Mouse (Mus musculus) embryonic facial prominence, embryonic 14.5 days (tissue): Measurements from ENCODE around the gene Dlg4. TPM values are rescaled to one million over a fixed set of nuclear protein-coding genes. Genes with fewer than 3 reads are reported as not detected.
A peak's percentile ranks its signal among the peaks of the same experiment; 100 is the strongest.
"Not testable (repeated sequence)": the region's sequence is repeated elsewhere in the genome, so short reads cannot be mapped to it uniquely, and the experiment has no call there.

ENCODE experiments used
- ATAC-seq: fragments of 200-750 bp; cut with Nextera tagmentation; 2 replicates; pipeline ENCODE4 v1.8.0; 2017; ENCODE audit warnings: low read depth, moderate number of reproducible peaks, moderate TSS enrichment
- DNase-seq: peaks from one replicate; pipeline ENCODE4 v3.0.0-alpha.2; 2015; ENCODE audit warnings: low spot score
- H3K27ac ChIP-seq: fragments of 300-500 bp; sonication (generic); replicated peaks from 2 replicates; pipeline ENCODE4 v1.5.1; 2014; ENCODE audit warnings: low read depth, mild to moderate bottlenecking, low read length, moderate library complexity
- H3K27me3 ChIP-seq: fragments of 300-500 bp; sonication (generic); replicated peaks from 2 replicates; pipeline ENCODE4 v1.6.1; 2014; ENCODE audit warnings: low read length; ENCODE audit not compliant: control insufficient read depth, insufficient read depth
- H3K36me3 ChIP-seq: fragments of 300-500 bp; sonication (generic); 2 replicates; pipeline ENCODE4 v1.6.1; 2014; ENCODE audit warnings: low read length, mixed read lengths; ENCODE audit not compliant: control insufficient read depth, insufficient read depth
- H3K4me1 ChIP-seq: fragments of 300-500 bp; sonication (generic); 2 replicates; pipeline ENCODE4 v1.6.1; 2014; ENCODE audit warnings: antibody characterized with exemption, low read length; ENCODE audit not compliant: control insufficient read depth, insufficient read depth
- H3K4me2 ChIP-seq: fragments of 300-500 bp; sonication (generic); 2 replicates; pipeline ENCODE4 v1.6.1; 2014; ENCODE audit warnings: low read depth, mild to moderate bottlenecking, low read length, moderate library complexity, mixed read lengths
- H3K4me3 ChIP-seq: fragments of 300-500 bp; sonication (generic); 2 replicates; pipeline ENCODE4 v1.5.1; 2014; ENCODE audit warnings: low read depth, mild to moderate bottlenecking, low read length
- H3K9ac ChIP-seq: fragments of 300-500 bp; sonication (generic); 2 replicates; pipeline ENCODE4 v1.6.1; 2014; ENCODE audit warnings: low read depth, mild to moderate bottlenecking, low read length, moderate library complexity, mixed read lengths
- H3K9me3 ChIP-seq: fragments of 300-500 bp; sonication (generic); 2 replicates; pipeline ENCODE4 v1.6.1; 2016; ENCODE audit warnings: low read length; ENCODE audit not compliant: control insufficient read depth
- WGBS: fragments of 180-500 bp; shearing (Covaris S2); extraction: QIAGEN DNeasy Blood & Tissue Kit; methylation state at CpG from one replicate; pipeline ENCODE4 v1.1.7; 2014; 5-methylcytosine and 5-hydroxymethylcytosine counted together
- polyA plus RNA-seq: library from polyadenylated mRNA; unstranded; fragments of >200 nt; fragmentation: Nextera tagmentation; extraction: Ambion mirVana; gene quantifications from 2 replicates; pipeline ENCODE4 v1.2.1, GENCODE M21; 2014

Dlg4 gene
- polyA plus RNA-seq, 1 experiment from 2014 or later, result 8.4 TPM

GRCm38 (mm10) chr11:70012931-70013330, 3.8 kb upstream of the Dlg4 start:
- DNase-seq (no peak), ATAC-seq (no peak)
- Histone ChIP-seq H3K4me2 (no peak overlapping the region), H3K36me3 (peaks cover 65% of the 10 kb centered on the region), H3K9ac (no peak overlapping the region), H3K4me3 (no peak overlapping the region), H3K9me3 (no peaks in the 10 kb centered on the region), H3K27ac (no peak overlapping the region), H3K4me1 (peaks cover 23% of the 10 kb centered on the region), H3K27me3 (no peaks in the 10 kb centered on the region)
- 91% methylated on average over 9 of the region's 9 CpGs for WGBS

- no peaks in the 10 kb centered on the region for H3K27me3 ChIP-seq
- 86% methylated on average over 3 of the region's 3 CpGs for WGBS
- H3K4me3 ChIP-seq, result no peak overlapping the region
- no peak overlapping the region for H3K9ac ChIP-seq
- H3K9me3 ChIP-seq, result no peaks in the 10 kb centered on the region
- ATAC-seq, result no peak
- H3K4me2 ChIP-seq, result no peak overlapping the region
- no peak for DNase-seq
- peaks cover 60% of the 10 kb centered on the region for H3K36me3 ChIP-seq
- no peak overlapping the region for H3K27ac ChIP-seq
- H3K4me1 ChIP-seq, result peaks cover 24% of the 10 kb centered on the region
Measured at GRCm38 (mm10) chr11:70013408-70013807, 3.3 kb upstream of the Dlg4 start.

- H3K9ac ChIP-seq, result peak overlapping the region; percentile 79; the same call in 1 of the 2 replicates
- peak overlapping the region; percentile 75; the same call in 1 of the 2 replicates for H3K4me2 ChIP-seq
- H3K27me3 ChIP-seq, result no peaks in the 10 kb centered on the region
- no peak overlapping the region for H3K27ac ChIP-seq
- H3K9me3 ChIP-seq, result no peaks in the 10 kb centered on the region
- peaks cover 54% of the 10 kb centered on the region for H3K36me3 ChIP-seq
- peaks cover 24% of the 10 kb centered on the region for H3K4me1 ChIP-seq
- WGBS, result 58% methylated on average over 5 of the region's 5 CpGs
- ATAC-seq, result no peak
- no peak overlapping the region for H3K4me3 ChIP-seq
- DNase-seq, result no peak
Measured at GRCm38 (mm10) chr11:70014051-70014450, 2.7 kb upstream of the Dlg4 start.

- Histone ChIP-seq H3K27me3 (no peaks in the 10 kb centered on the region), H3K27ac (peak within 1 kb of the TSS; percentile 71), H3K4me2 (peak within 1 kb of the TSS; percentile 75), H3K9me3 (no peaks in the 10 kb centered on the region), H3K9ac (peak within 1 kb of the TSS; percentile 79), H3K4me1 (peaks cover 27% of the 10 kb centered on the region), H3K36me3 (peaks cover 44% of the 10 kb centered on the region), H3K4me3 (peak within 1 kb of the TSS; percentile 56)
- peak; percentile 93 for DNase-seq
- WGBS, result under 1% methylated on average over 32 of the region's 35 CpGs
- ATAC-seq, result peak; percentile 87
Measured at GRCm38 (mm10) chr11:70014880-70015558, 1.7 kb upstream of the Dlg4 start, which contains the start of gene Acadvl. TSS of gene Acadvl (minus strand) at chr11:70015411.

GRCm38 (mm10) chr11:70015677-70016076, 1.1 kb upstream of the Dlg4 start:
- Histone ChIP-seq H3K27me3 (no peaks in the 10 kb centered on the region), H3K4me3 (peak overlapping the region; percentile 56; the same call in 1 of the 2 replicates), H3K9ac (peak overlapping the region; percentile 79; the same call in 1 of the 2 replicates), H3K4me2 (peak overlapping the region; percentile 75), H3K4me1 (peaks cover 33% of the 10 kb centered on the region), H3K36me3 (peaks cover 38% of the 10 kb centered on the region), H3K27ac (no peak overlapping the region), H3K9me3 (no peaks in the 10 kb centered on the region)
- DNase-seq (no peak), ATAC-seq (no peak)
- 69% methylated on average over 6 of the region's 6 CpGs for WGBS

GRCm38 (mm10) chr11:70016177-70016576, 565 bp upstream of the Dlg4 start:
- not testable (repeated sequence) for H3K9ac ChIP-seq, DNase-seq, H3K27ac ChIP-seq, H3K9me3 ChIP-seq, H3K4me3 ChIP-seq, H3K4me2 ChIP-seq, H3K27me3 ChIP-seq, ATAC-seq
- 68% methylated on average over 2 of the region's 2 CpGs for WGBS
- H3K4me1 ChIP-seq, result peaks cover 35% of the 10 kb centered on the region
- H3K36me3 ChIP-seq, result peaks cover 32% of the 10 kb centered on the region

- 35% methylated on average over 7 of the region's 7 CpGs for WGBS
- Histone ChIP-seq H3K9me3 (no peaks in the 10 kb centered on the region), H3K4me1 (peaks cover 35% of the 10 kb centered on the region), H3K9ac (peak overlapping the region; percentile 85), H3K4me2 (peak overlapping the region; percentile 85), H3K27me3 (no peaks in the 10 kb centered on the region), H3K36me3 (peaks cover 21% of the 10 kb centered on the region), H3K4me3 (peak overlapping the region; percentile 69; the same call in 1 of the 2 replicates), H3K27ac (peak overlapping the region; percentile 82)
- ATAC-seq, result no peak
- DNase-seq, result no peak
Measured at GRCm38 (mm10) chr11:70017199-70017767, 541 bp downstream of the Dlg4 start.

GRCm38 (mm10) chr11:70018131-70018990, 1.6 kb downstream of the Dlg4 start:
- peak overlapping the region; percentile 85 for H3K9ac ChIP-seq
- H3K4me1 ChIP-seq, result peaks cover 38% of the 10 kb centered on the region
- H3K4me3 ChIP-seq, result peak overlapping the region; percentile 69
- H3K4me2 ChIP-seq, result peak overlapping the region; percentile 85
- peak overlapping the region; percentile 94 for H3K27ac ChIP-seq
- H3K36me3 ChIP-seq, result peaks cover 11% of the 10 kb centered on the region; the same call in 1 of the 2 replicates
- no peaks in the 10 kb centered on the region for H3K27me3 ChIP-seq
- H3K9me3 ChIP-seq, result no peaks in the 10 kb centered on the region
- ATAC-seq (no peak), DNase-seq (peak; percentile 92)
- WGBS, result 1% methylated on average over 18 of the region's 25 CpGs
